Mouse (Mus musculus) hindbrain, embryonic 11.5 days (tissue): ENCODE measurements at regions not wholly inside any gene's neighbourhood (a gene's known extent, or its start where the extent isn't known, plus 50 kb on each side); places are given as distances from the start of the nearest gene placed in this dataset.

Source experiments
- ATAC-seq: fragments of 200-750 bp; cut with Nextera tagmentation; 2 replicates; pipeline ENCODE4 v1.8.0; 2017; ENCODE audit warnings: mild to moderate bottlenecking, moderate TSS enrichment, moderate library complexity; ENCODE audit not compliant: low FRiP score
- DNase-seq: peaks from one replicate; pipeline ENCODE4 v3.0.0-alpha.2; 2015; ENCODE audit warnings: low spot score
- H3K27ac ChIP-seq: fragments of 300-500 bp; sonication (generic); 2 replicates; pipeline ENCODE4 v1.5.1; 2014; ENCODE audit warnings: mild to moderate bottlenecking, low read depth, low read length
- H3K27me3 ChIP-seq: fragments of 300-500 bp; sonication (generic); 2 replicates; pipeline ENCODE4 v1.6.1; 2014; ENCODE audit warnings: mild to moderate bottlenecking, low read length, moderate library complexity, mixed read lengths; ENCODE audit not compliant: control insufficient read depth, insufficient read depth
- H3K36me3 ChIP-seq: fragments of 300-500 bp; sonication (generic); 2 replicates; pipeline ENCODE4 v1.6.1; 2014; ENCODE audit warnings: mild to moderate bottlenecking, low read length, moderate library complexity, mixed read lengths; ENCODE audit not compliant: control insufficient read depth, insufficient read depth
- H3K4me1 ChIP-seq: fragments of 300-500 bp; sonication (generic); replicated peaks from 2 replicates; pipeline ENCODE4 v1.6.1; 2014; ENCODE audit warnings: low read length, mixed read lengths; ENCODE audit not compliant: control insufficient read depth, insufficient read depth
- H3K4me2 ChIP-seq: fragments of 300-500 bp; sonication (generic); replicated peaks from 2 replicates; pipeline ENCODE4 v1.6.1; 2014; ENCODE audit warnings: mild to moderate bottlenecking, low read depth, low read length
- H3K4me3 ChIP-seq: fragments of 300-500 bp; sonication (generic); 2 replicates; pipeline ENCODE4 v1.5.1; 2014; ENCODE audit warnings: low read depth, low read length
- H3K9ac ChIP-seq: fragments of 300-500 bp; sonication (generic); 2 replicates; pipeline ENCODE4 v1.6.1; 2014; ENCODE audit warnings: low read depth, low read length
- H3K9me3 ChIP-seq: fragments of 300-500 bp; sonication (generic); 2 replicates; pipeline ENCODE4 v1.6.1; 2016; ENCODE audit warnings: low read length; ENCODE audit not compliant: control insufficient read depth
- WGBS: fragments of 180-500 bp; shearing (Covaris S2); extraction: QIAGEN DNeasy Blood & Tissue Kit; methylation state at CpG from one replicate; pipeline ENCODE4 v1.1.7; 2014; 5-methylcytosine and 5-hydroxymethylcytosine counted together

DNA sequence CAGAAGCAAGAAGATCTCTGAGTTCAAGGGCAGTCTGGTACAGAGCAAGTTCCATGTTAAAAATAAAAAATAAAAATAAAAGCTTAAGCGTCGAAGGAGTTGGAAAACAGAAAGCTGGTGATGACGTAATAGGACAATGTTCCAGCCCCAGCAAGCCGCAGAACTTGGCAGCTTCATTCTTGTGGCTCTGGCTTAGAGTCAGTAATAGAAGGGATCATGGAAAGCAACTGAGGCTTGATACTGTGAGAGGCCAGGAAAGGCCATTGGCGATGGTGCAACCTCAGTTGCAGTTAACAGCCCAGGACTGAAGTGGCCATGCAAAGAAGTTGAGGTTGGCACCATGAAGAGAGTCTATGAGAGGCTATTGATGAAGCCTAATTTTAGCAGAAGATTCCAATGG, 168.3 kb upstream of the Foxn2 start:
- WGBS, result 96% methylated on average over 5 of the region's 5 CpGs
- no peak overlapping the region for H3K4me2 ChIP-seq
- no peaks in the 10 kb centered on the region for H3K36me3 ChIP-seq
- DNase-seq (no peak), ATAC-seq (no peak)
- no peak overlapping the region for H3K4me3 ChIP-seq
- H3K9me3 ChIP-seq, result no peaks in the 10 kb centered on the region
- no peak overlapping the region for H3K9ac ChIP-seq
- H3K27me3 ChIP-seq, result no peaks in the 10 kb centered on the region
- H3K4me1 ChIP-seq, result no peaks in the 10 kb centered on the region
- H3K27ac ChIP-seq, result no peak overlapping the region

DNA sequence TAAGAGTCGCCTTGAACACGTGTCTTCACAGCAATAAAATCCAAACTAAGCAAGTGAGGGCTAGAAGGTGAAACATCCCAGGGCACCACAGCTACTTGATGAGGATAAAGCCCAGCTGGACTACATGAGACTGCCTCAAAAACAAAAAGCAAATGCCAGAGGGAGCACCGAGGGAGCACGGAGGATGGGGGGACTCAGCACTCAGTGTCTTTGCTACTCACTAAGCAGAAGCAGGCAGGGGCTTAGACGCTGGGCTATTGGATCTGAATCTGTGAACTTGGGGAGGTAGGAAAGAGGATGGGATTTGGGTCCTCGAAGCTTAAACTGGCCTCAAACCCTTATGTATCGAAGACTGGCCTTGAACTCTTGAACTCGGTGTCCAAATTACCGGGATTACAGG, 167.0 kb upstream of the Foxn2 start:
- Histone ChIP-seq H3K4me1 (no peaks in the 10 kb centered on the region), H3K9ac (no peak overlapping the region), H3K27me3 (no peaks in the 10 kb centered on the region), H3K9me3 (no peaks in the 10 kb centered on the region), H3K27ac (no peak overlapping the region), H3K36me3 (no peaks in the 10 kb centered on the region), H3K4me3 (no peak overlapping the region), H3K4me2 (no peak overlapping the region)
- DNase-seq (no peak), ATAC-seq (no peak)
- WGBS, result 91% methylated on average over 9 of the region's 9 CpGs

DNA sequence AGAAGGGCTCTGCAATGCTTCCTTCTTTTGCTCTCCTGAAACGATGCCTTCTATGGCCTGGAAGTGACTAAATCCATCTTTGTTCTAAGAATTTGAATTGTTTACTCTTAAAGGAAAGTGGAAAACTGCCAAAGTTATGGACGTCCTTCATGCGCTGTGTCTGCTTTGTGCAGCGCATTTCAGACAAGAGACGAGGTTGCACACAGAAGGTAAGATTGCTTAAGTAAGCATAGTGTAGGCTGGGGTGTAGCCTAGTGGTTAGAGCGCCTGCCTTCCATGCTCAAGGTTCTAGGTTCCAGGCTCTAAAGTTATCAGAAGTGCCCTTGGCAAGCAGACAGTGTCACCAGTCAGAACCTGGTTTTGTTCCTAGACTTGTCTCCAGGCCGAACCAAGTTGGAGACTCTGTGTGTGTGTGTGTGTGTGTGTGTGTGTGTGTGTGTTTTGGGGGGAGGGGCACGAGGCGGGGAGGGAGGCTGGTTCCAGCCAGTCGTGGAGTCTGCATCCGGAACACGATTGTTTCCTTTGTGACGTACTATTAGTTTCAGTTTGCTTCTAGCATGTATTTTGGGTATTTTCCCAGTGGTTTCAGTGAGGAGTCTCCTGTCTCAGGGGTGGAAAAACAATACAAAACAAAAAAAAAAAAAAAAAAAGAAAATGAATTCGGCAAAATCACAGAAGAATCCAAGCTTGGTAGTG, 166.4 kb upstream of the Foxn2 start:
- no peak for DNase-seq
- Histone ChIP-seq H3K36me3 (no peaks in the 10 kb centered on the region), H3K4me2 (no peak overlapping the region), H3K9me3 (no peaks in the 10 kb centered on the region), H3K9ac (no peak overlapping the region), H3K27ac (no peak overlapping the region), H3K27me3 (no peaks in the 10 kb centered on the region), H3K4me1 (no peaks in the 10 kb centered on the region), H3K4me3 (no peak overlapping the region)
- 0 out of 2 replicates have a peak, but pooled peaks have one; percentile 54 for ATAC-seq
- WGBS, result 83% methylated on average over 14 of the region's 14 CpGs

DNA sequence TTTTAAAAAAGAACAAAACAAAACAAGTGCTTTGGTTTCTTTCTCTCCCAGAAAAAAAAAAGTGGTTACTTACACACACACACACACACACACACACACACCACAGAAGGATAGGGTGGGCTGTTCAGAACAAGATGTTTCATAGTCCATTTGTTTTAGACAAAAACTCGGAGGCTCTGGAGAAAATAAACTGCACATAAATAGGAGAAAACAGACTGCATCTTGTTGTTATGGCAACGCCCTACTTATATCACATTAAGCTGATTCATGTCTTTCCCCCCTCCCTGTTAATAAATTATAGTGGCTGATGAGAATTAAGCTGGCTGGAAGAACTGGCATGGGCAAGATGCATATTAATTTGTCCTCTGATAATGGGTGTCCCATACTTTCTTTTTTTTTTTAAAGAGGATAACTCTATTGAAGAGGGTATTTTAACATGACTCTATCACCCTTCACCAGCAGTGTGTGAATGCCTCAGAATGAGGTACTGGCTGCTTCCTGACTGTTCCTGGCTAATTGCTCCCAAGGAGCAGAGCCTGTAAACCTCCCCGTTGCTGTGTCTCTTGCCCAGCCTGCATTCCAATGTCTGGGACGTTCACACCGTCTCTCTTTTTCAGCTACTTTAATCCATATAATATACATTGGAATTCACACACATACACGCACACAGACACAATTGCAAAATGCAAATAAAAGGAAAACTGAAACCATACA, 165.6 kb upstream of the Foxn2 start:
- DNase-seq (no peak), ATAC-seq (peak; percentile 61)
- H3K9me3 ChIP-seq, result no peaks in the 10 kb centered on the region
- no peak overlapping the region for H3K9ac ChIP-seq
- H3K4me1 ChIP-seq, result no peaks in the 10 kb centered on the region
- H3K27ac ChIP-seq, result no peak overlapping the region
- H3K36me3 ChIP-seq, result no peaks in the 10 kb centered on the region
- no peak overlapping the region for H3K4me3 ChIP-seq
- WGBS, result 62% methylated on average over 6 of the region's 6 CpGs
- H3K27me3 ChIP-seq, result no peaks in the 10 kb centered on the region
- H3K4me2 ChIP-seq, result no peak overlapping the region

DNA sequence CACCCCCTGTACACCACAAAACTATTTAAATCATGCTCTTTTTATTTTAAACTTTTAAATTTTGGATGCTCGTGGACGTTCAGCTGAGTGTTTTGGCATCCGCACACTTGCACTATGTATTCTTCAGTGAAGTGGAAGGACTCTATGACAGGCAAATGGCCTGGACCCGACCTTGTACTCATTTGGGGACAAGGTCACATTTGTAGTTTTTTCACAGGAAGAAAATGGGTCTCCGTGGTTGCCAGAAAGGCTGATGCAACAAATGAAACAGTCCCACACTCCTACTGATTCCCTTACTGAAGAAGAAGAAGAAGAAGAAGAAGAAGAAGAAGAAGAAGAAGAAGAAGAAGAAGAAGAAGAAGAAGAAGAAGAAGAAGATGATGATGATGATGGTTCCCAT, 160.9 kb upstream of the Foxn2 start:
- Histone ChIP-seq H3K36me3 (no peaks in the 10 kb centered on the region), H3K27ac (no peak overlapping the region), H3K4me3 (no peak overlapping the region), H3K9ac (no peak overlapping the region), H3K4me1 (no peaks in the 10 kb centered on the region), H3K9me3 (no peaks in the 10 kb centered on the region), H3K27me3 (no peaks in the 10 kb centered on the region), H3K4me2 (no peak overlapping the region)
- 90% methylated on average over 5 of the region's 5 CpGs for WGBS
- DNase-seq, result no peak
- no peak for ATAC-seq

DNA sequence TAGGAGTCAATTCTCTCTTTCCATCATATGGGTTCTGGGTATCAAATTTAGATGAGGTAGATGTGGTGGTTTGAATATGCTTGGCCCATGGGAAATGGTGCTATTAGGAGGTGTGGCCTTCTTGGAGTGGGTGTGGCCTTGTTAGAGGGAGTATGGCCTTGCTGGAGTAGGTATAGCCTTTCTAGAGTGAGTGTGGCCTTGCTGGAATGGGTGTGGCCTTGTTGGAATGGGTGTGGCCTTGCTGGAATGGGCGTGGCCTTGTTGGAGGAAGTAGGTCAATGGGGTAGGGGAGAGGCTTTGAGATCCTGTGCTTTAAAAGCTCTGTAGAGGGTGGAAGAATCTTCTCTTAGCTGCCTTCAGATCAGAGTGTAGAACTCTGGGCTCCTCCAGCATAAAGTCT, 157.8 kb upstream of the Foxn2 start:
- H3K27ac ChIP-seq, result no peak overlapping the region
- no peak for ATAC-seq

DNA sequence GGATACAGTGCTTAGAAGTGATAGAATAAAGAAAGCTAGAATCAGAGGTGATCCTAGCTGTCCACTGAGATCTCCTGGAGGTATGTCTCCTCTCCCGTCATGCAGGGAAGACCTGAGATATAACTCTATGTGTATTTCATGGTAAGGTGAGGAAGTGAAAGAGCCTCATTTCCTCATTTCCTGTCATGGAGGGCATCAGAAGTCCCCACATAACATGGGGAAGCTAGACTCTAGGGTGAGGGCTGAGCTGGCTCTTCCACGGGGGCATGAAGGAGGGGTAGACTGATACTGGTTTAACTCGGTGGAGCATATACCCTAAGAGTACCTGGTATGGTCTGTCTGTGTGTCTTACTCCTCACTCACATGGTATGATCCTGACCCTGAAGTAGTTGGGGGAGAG, 156.0 kb upstream of the Foxn2 start:
- no peaks in the 10 kb centered on the region for H3K9me3 ChIP-seq

More for the DNA sequence above, 157.8 kb upstream of the Foxn2 start:
- Histone ChIP-seq H3K4me3 (no peak overlapping the region), H3K4me2 (no peak overlapping the region), H3K27me3 (no peaks in the 10 kb centered on the region), H3K9ac (no peak overlapping the region), H3K4me1 (no peaks in the 10 kb centered on the region), H3K36me3 (no peaks in the 10 kb centered on the region), H3K9me3 (no peaks in the 10 kb centered on the region)
- WGBS, result 67% methylated on average over 1 of the region's 1 CpGs
- no peak for DNase-seq

DNA sequence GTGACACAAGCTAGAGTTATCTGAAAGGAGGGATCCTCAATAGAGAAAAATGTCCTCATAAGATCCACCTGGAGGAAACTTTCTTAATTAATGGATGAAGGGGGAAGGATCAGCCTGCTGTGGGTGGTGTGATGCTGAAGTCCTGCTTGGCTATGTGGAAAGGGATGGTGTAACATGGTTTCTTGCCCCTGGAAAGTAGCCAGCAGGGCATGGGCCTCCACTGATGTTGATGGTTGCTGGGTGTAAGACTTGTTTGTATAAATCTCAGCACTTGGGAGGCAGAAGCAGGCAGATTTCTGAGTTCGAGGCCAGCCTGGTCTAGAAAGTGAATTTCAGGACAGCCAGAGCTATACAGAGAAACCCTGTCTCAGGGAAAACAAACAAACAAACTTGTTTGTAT, 152.7 kb upstream of the Foxn2 start:
- Histone ChIP-seq H3K9ac (no peak overlapping the region), H3K36me3 (no peaks in the 10 kb centered on the region), H3K27me3 (no peaks in the 10 kb centered on the region), H3K9me3 (no peaks in the 10 kb centered on the region), H3K4me2 (no peak overlapping the region), H3K4me1 (no peaks in the 10 kb centered on the region), H3K27ac (no peak overlapping the region), H3K4me3 (no peak overlapping the region)
- DNase-seq, result no peak
- WGBS, result 89% methylated on average over 1 of the region's 1 CpGs
- no peak for ATAC-seq

More for the DNA sequence above, 156.0 kb upstream of the Foxn2 start:
- WGBS, result 91% methylated on average over 3 of the region's 3 CpGs
- Histone ChIP-seq H3K9ac (no peak overlapping the region), H3K4me1 (no peaks in the 10 kb centered on the region), H3K36me3 (no peaks in the 10 kb centered on the region), H3K27me3 (no peaks in the 10 kb centered on the region), H3K4me3 (no peak overlapping the region), H3K27ac (no peak overlapping the region), H3K4me2 (no peak overlapping the region)
- ATAC-seq, result no peak
- no peak for DNase-seq

DNA sequence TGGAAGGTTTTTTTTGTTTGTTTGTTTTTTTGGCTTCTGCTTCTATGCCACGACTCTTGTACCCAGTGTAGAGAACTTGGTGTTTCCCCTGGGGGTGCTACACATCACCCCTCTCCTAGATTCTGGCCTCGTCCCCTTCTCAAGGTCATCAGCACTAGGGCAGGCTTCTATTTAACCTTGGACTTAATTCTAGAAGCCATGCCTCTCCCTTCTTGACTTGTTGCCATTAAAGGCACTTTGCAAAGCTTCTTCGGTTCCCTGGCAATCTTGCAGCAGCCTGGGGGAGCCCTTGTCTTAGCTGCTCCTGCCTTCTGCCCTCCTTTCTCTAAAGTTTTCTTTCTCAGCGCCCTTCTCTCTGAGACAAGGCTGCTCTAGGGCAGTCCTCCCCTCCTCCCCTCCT, 143.0 kb upstream of the Foxn2 start:
- 49% methylated on average over 4 of the region's 4 CpGs for WGBS
- no peaks in the 10 kb centered on the region for H3K4me1 ChIP-seq
- DNase-seq (no peak), ATAC-seq (no peak)
- H3K27ac ChIP-seq, result no peak overlapping the region
- no peaks in the 10 kb centered on the region for H3K9me3 ChIP-seq
- H3K27me3 ChIP-seq, result no peaks in the 10 kb centered on the region
- H3K4me2 ChIP-seq, result no peak overlapping the region
- H3K9ac ChIP-seq, result no peak overlapping the region
- H3K36me3 ChIP-seq, result no peaks in the 10 kb centered on the region
- H3K4me3 ChIP-seq, result no peak overlapping the region
